Mouse (Mus musculus): ENCODE results near the gene Uts2r. TPM values are rescaled to one million over a fixed set of nuclear protein-coding genes. Genes with fewer than 3 reads are reported as not detected.

The Uts2r gene
- polyA plus RNA-seq (2015; fragmentation: Nextera tagmentation; extraction: Ambion mirVana), result 0.09 TPM in 1 of 2 replicates, not detected in the other

GRCm38 (mm10) chr11:121159971-121160370, at the start of gene Uts2r:
Uts2r (plus strand) TSS chr11:121160271.
- Histone ChIP-seq H3K27ac (ENCODE audit: low read length) (no peak within 1 kb of the TSS), H3K27me3 (ENCODE audit: insufficient read depth, low read length) (peaks cover 34% of the 10 kb centered on the region), H3K9me3 (ENCODE audit: low read length) (no peaks in the 10 kb centered on the region), H3K4me1 (ENCODE audit: insufficient read depth, low read length) (peaks cover 10% of the 10 kb centered on the region; the same call in 1 of the 2 replicates), H3K4me3 (ENCODE audit: low read length) (no peak within 1 kb of the TSS), H3K36me3 (ENCODE audit: insufficient read depth, low read length) (no peaks in the 10 kb centered on the region), H3K9ac (replicated peaks; ENCODE audit: low read length) (no peak within 1 kb of the TSS), H3K4me2 (replicated peaks; ENCODE audit: low read depth, low read length) (no peak within 1 kb of the TSS)
- no peak for ATAC-seq (ENCODE audit: low FRiP score, low TSS enrichment)
- 89% methylated on average over 5 of the region's 5 CpGs for WGBS

- Histone ChIP-seq H3K4me2 (replicated peaks; ENCODE audit: low read depth, low read length) (no peak overlapping the region), H3K4me1 (ENCODE audit: insufficient read depth, low read length) (no peaks in the 10 kb centered on the region), H3K36me3 (ENCODE audit: insufficient read depth, low read length) (no peaks in the 10 kb centered on the region), H3K27me3 (ENCODE audit: insufficient read depth, low read length) (no peaks in the 10 kb centered on the region), H3K9ac (replicated peaks; ENCODE audit: low read length) (no peak overlapping the region), H3K27ac (ENCODE audit: low read length) (no peak overlapping the region), H3K4me3 (ENCODE audit: low read length) (no peak overlapping the region), H3K9me3 (ENCODE audit: low read length) (no peaks in the 10 kb centered on the region)
- 90% methylated on average over 3 of the region's 3 CpGs for whole genome bisulfite sequencing
- no peak for ATAC-seq (ENCODE audit: low FRiP score, low TSS enrichment)
These were observed 49.0 kb upstream of the Uts2r start for GRCm38 (mm10) chr11:121111051-121111450.

- H3K4me2 ChIP-seq (replicated peaks; ENCODE audit: low read depth, low read length), result no peak overlapping the region
- H3K9me3 ChIP-seq (ENCODE audit: low read length), result no peaks in the 10 kb centered on the region
- no peak overlapping the region for H3K27ac ChIP-seq (ENCODE audit: low read length)
- H3K27me3 ChIP-seq (ENCODE audit: insufficient read depth, low read length), result no peaks in the 10 kb centered on the region
- no peak overlapping the region for H3K9ac ChIP-seq (replicated peaks; ENCODE audit: low read length)
- no peaks in the 10 kb centered on the region for H3K36me3 ChIP-seq (ENCODE audit: insufficient read depth, low read length)
- H3K4me1 ChIP-seq (ENCODE audit: insufficient read depth, low read length), result no peaks in the 10 kb centered on the region
- H3K4me3 ChIP-seq (ENCODE audit: low read length), result no peak overlapping the region
- no peak for ATAC-seq (ENCODE audit: low FRiP score, low TSS enrichment)
- 80% methylated on average over 1 of the region's 1 CpGs for WGBS
These were observed 48.5 kb upstream of the Uts2r start for GRCm38 (mm10) chr11:121111601-121112000.

- Histone ChIP-seq H3K4me2 (replicated peaks; ENCODE audit: low read depth, low read length) (no peak overlapping the region), H3K27me3 (ENCODE audit: insufficient read depth, low read length) (no peaks in the 10 kb centered on the region), H3K4me3 (ENCODE audit: low read length) (no peak overlapping the region), H3K9me3 (ENCODE audit: low read length) (no peaks in the 10 kb centered on the region), H3K9ac (replicated peaks; ENCODE audit: low read length) (no peak overlapping the region), H3K36me3 (ENCODE audit: insufficient read depth, low read length) (no peaks in the 10 kb centered on the region), H3K27ac (ENCODE audit: low read length) (no peak overlapping the region), H3K4me1 (ENCODE audit: insufficient read depth, low read length) (no peaks in the 10 kb centered on the region)
- WGBS, result 79% methylated on average over 5 of the region's 5 CpGs
- no peak for ATAC-seq (ENCODE audit: low FRiP score, low TSS enrichment)
These were observed 47.8 kb upstream of the Uts2r start for GRCm38 (mm10) chr11:121112091-121112775.

GRCm38 (mm10) chr11:121118106-121118505, 42.0 kb upstream of the Uts2r start:
- Histone ChIP-seq H3K4me2 (replicated peaks; ENCODE audit: low read depth, low read length) (no peak overlapping the region), H3K27ac (ENCODE audit: low read length) (no peak overlapping the region), H3K27me3 (ENCODE audit: insufficient read depth, low read length) (no peaks in the 10 kb centered on the region), H3K9ac (replicated peaks; ENCODE audit: low read length) (no peak overlapping the region), H3K4me3 (ENCODE audit: low read length) (no peak overlapping the region), H3K36me3 (ENCODE audit: insufficient read depth, low read length) (no peaks in the 10 kb centered on the region), H3K9me3 (ENCODE audit: low read length) (no peaks in the 10 kb centered on the region), H3K4me1 (ENCODE audit: insufficient read depth, low read length) (no peaks in the 10 kb centered on the region)
- WGBS, result 90% methylated on average over 18 of the region's 18 CpGs
- no peak for ATAC-seq (ENCODE audit: low FRiP score, low TSS enrichment)

- Histone ChIP-seq H3K36me3 (ENCODE audit: insufficient read depth, low read length) (no peaks in the 10 kb centered on the region), H3K27me3 (ENCODE audit: insufficient read depth, low read length) (no peaks in the 10 kb centered on the region), H3K4me3 (ENCODE audit: low read length) (no peak within 1 kb of the TSS), H3K27ac (ENCODE audit: low read length) (no peak within 1 kb of the TSS), H3K9ac (replicated peaks; ENCODE audit: low read length) (no peak within 1 kb of the TSS), H3K9me3 (ENCODE audit: low read length) (no peaks in the 10 kb centered on the region), H3K4me2 (replicated peaks; ENCODE audit: low read depth, low read length) (no peak within 1 kb of the TSS), H3K4me1 (ENCODE audit: insufficient read depth, low read length) (no peaks in the 10 kb centered on the region)
- 94% methylated on average over 3 of the region's 3 CpGs for WGBS
- no peak for ATAC-seq (ENCODE audit: low FRiP score, low TSS enrichment)
These were observed 41.5 kb upstream of the Uts2r start, which contains the start of gene Tex19.2 for GRCm38 (mm10) chr11:121118577-121118976. Tex19.2 (minus strand) TSS chr11:121118677.

- Histone ChIP-seq H3K9me3 (ENCODE audit: low read length) (no peaks in the 10 kb centered on the region), H3K27me3 (ENCODE audit: insufficient read depth, low read length) (no peaks in the 10 kb centered on the region), H3K4me1 (ENCODE audit: insufficient read depth, low read length) (no peaks in the 10 kb centered on the region), H3K27ac (ENCODE audit: low read length) (no peak overlapping the region), H3K36me3 (ENCODE audit: insufficient read depth, low read length) (no peaks in the 10 kb centered on the region), H3K4me3 (ENCODE audit: low read length) (no peak overlapping the region), H3K9ac (replicated peaks; ENCODE audit: low read length) (no peak overlapping the region), H3K4me2 (replicated peaks; ENCODE audit: low read depth, low read length) (no peak overlapping the region)
- 56% methylated on average over 3 of the region's 3 CpGs for WGBS
- ATAC-seq (ENCODE audit: low FRiP score, low TSS enrichment), result no peak
These were observed 38.9 kb upstream of the Uts2r start for GRCm38 (mm10) chr11:121121151-121121550.

- Histone ChIP-seq H3K9me3 (ENCODE audit: low read length) (no peaks in the 10 kb centered on the region), H3K27ac (ENCODE audit: low read length) (no peak overlapping the region), H3K4me2 (replicated peaks; ENCODE audit: low read depth, low read length) (no peak overlapping the region), H3K4me3 (ENCODE audit: low read length) (no peak overlapping the region), H3K36me3 (ENCODE audit: insufficient read depth, low read length) (no peaks in the 10 kb centered on the region), H3K9ac (replicated peaks; ENCODE audit: low read length) (no peak overlapping the region), H3K4me1 (ENCODE audit: insufficient read depth, low read length) (no peaks in the 10 kb centered on the region), H3K27me3 (ENCODE audit: insufficient read depth, low read length) (no peaks in the 10 kb centered on the region)
- WGBS, result 66% methylated on average over 2 of the region's 2 CpGs
- ATAC-seq (ENCODE audit: low FRiP score, low TSS enrichment), result no peak
These were observed 37.9 kb upstream of the Uts2r start for GRCm38 (mm10) chr11:121122024-121122670.

- WGBS, result 93% methylated on average over 4 of the region's 4 CpGs
- Histone ChIP-seq H3K4me3 (ENCODE audit: low read length) (no peak overlapping the region), H3K27me3 (ENCODE audit: insufficient read depth, low read length) (no peaks in the 10 kb centered on the region), H3K27ac (ENCODE audit: low read length) (no peak overlapping the region), H3K4me2 (replicated peaks; ENCODE audit: low read depth, low read length) (no peak overlapping the region), H3K9ac (replicated peaks; ENCODE audit: low read length) (no peak overlapping the region), H3K9me3 (ENCODE audit: low read length) (no peaks in the 10 kb centered on the region), H3K36me3 (ENCODE audit: insufficient read depth, low read length) (no peaks in the 10 kb centered on the region), H3K4me1 (ENCODE audit: insufficient read depth, low read length) (no peaks in the 10 kb centered on the region)
- no peak for ATAC-seq (ENCODE audit: low FRiP score, low TSS enrichment)
These were observed 36.6 kb upstream of the Uts2r start for GRCm38 (mm10) chr11:121123438-121123837.

GRCm38 (mm10) chr11:121125522-121126172, 34.4 kb upstream of the Uts2r start:
- no peak overlapping the region for H3K4me3 ChIP-seq (ENCODE audit: low read length)
- H3K4me1 ChIP-seq (ENCODE audit: insufficient read depth, low read length), result no peaks in the 10 kb centered on the region
- ATAC-seq (ENCODE audit: low FRiP score, low TSS enrichment), result no peak
- H3K9ac ChIP-seq (replicated peaks; ENCODE audit: low read length), result no peak overlapping the region
- WGBS, result 82% methylated on average over 3 of the region's 3 CpGs
- no peaks in the 10 kb centered on the region for H3K27me3 ChIP-seq (ENCODE audit: insufficient read depth, low read length)
- no peak overlapping the region for H3K27ac ChIP-seq (ENCODE audit: low read length)
- no peaks in the 10 kb centered on the region for H3K36me3 ChIP-seq (ENCODE audit: insufficient read depth, low read length)
- no peak overlapping the region for H3K4me2 ChIP-seq (replicated peaks; ENCODE audit: low read depth, low read length)
- H3K9me3 ChIP-seq (ENCODE audit: low read length), result no peaks in the 10 kb centered on the region

Data from kidney, embryonic 16.5 days (tissue).